Mouse (Mus musculus) layer of hippocampus, adult 8-10 months (tissue): Measurements from ENCODE around the gene Cd81. TPM values are rescaled to one million over a fixed set of nuclear protein-coding genes. Genes with fewer than 3 reads are reported as not detected.

Source experiments
- DNase-seq, 2 experiments: peaks; one replicate each; pipeline ENCODE4 v3.0.0; 2022; ENCODE audit warnings: low spot score in 2 of 2
- total RNA-seq, 4 experiments: library from RNA; stranded (reverse); gene quantifications; 2 replicates each; pipeline ENCODE4 v1.2.4; 2022

Gene Cd81
- 100 to 1,000 TPM; 413 to 631 (median 486) TPM for total RNA-seq

GRCm38 (mm10) chr7:143052626-143053007 lies at the start of gene Cd81:
TSS of gene Cd81 (plus strand) at chr7:143052739.
- DNase-seq, result peak; percentile 60 to 79

- no peak for DNase-seq
Observed at GRCm38 (mm10) chr7:143004727-143005343, 47.7 kb upstream of the Cd81 start, which contains the start of gene Tspan32. TSS of gene Tspan32 (plus strand) at chr7:143005046.

- DNase-seq, result no peak
Observed at GRCm38 (mm10) chr7:143005344-143006096, 47.0 kb upstream of the Cd81 start.

GRCm38 (mm10) chr7:143006097-143006755 lies 46.3 kb upstream of the Cd81 start:
- no peak for DNase-seq

GRCm38 (mm10) chr7:143006756-143007598 lies 45.6 kb upstream of the Cd81 start:
- no peak for DNase-seq

- peak; percentile 91 to 97 for DNase-seq
Observed at GRCm38 (mm10) chr7:143007599-143008369, 44.8 kb upstream of the Cd81 start.

- DNase-seq, result no peak
Observed at GRCm38 (mm10) chr7:143008370-143008926, 44.1 kb upstream of the Cd81 start.

- DNase-seq, result no peak
Observed at GRCm38 (mm10) chr7:143008996-143009665, 43.4 kb upstream of the Cd81 start.

GRCm38 (mm10) chr7:143009996-143010395 lies 42.5 kb upstream of the Cd81 start:
- no peak for DNase-seq

GRCm38 (mm10) chr7:143011226-143011625 lies 41.3 kb upstream of the Cd81 start:
- DNase-seq, result no peak

- no peak for DNase-seq
Observed at GRCm38 (mm10) chr7:143012230-143012875, 40.2 kb upstream of the Cd81 start.

- DNase-seq, result peak; percentile 52 to 60
Observed at GRCm38 (mm10) chr7:143013420-143014178, 38.9 kb upstream of the Cd81 start.

GRCm38 (mm10) chr7:143014862-143015659 lies 37.5 kb upstream of the Cd81 start:
- no peak for DNase-seq

GRCm38 (mm10) chr7:143015755-143016423 lies 36.6 kb upstream of the Cd81 start:
- peak; percentile 54 to 75 for DNase-seq

- DNase-seq, result no peak
Observed at GRCm38 (mm10) chr7:143016424-143017142, 36.0 kb upstream of the Cd81 start.

- DNase-seq, result no peak
Observed at GRCm38 (mm10) chr7:143017181-143017580, 35.4 kb upstream of the Cd81 start.
